23 mouse cellular contexts compared by ENCODE assay signal in the genomic region with DNA sequence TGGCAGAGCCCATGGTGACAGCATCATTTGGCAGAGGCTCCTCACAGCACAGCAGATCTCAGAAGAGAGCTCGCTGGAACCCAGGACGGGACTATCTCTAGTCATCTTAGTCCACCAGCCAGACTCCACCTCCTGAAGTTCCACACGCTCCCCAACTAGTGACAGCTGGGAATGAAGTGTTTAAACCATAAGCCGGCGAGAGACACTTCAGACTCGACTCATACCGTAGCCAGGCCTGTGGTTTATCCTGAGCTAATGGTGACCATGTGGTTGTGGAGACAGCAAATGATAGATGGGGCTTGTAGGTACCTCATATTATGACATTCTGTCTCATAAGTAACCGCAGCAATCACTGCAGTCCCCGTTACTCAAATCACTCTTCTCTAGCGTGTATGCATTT. TPM values are rescaled to one million over a fixed set of nuclear protein-coding genes. Genes with fewer than 3 reads are reported as not detected.
DNase-seq lines count a peak whose midpoint lies in the region; ATAC-seq and TF ChIP-seq lines count a peak whose summit lies in the region.
"Had no signal": no experiment of that assay in that cellular context is flagged by ENCODE, and none has a peak within 500 bp of the region (broad histone marks: within the 10 kb centered on the region; RNA-seq: fewer than 3 reads in every experiment).

No protein-coding gene starts in this region.

- no peak overlapping the region for H3K27ac ChIP-seq in embryonic facial prominence, embryonic 14.5 days (replicated peaks; ENCODE audit: low read depth, low read length)
- H3K27ac ChIP-seq in embryonic facial prominence, embryonic 10.5 days (replicated peaks): no peak overlapping the region
- no peak overlapping the region for H3K27ac ChIP-seq in heart, embryonic 11.5 days (ENCODE audit: low read depth, low read length)

- H3K36me3 ChIP-seq in embryonic facial prominence, embryonic 14.5 days (ENCODE audit: control insufficient read depth, insufficient read depth, low read length): no peaks in the 10 kb centered on the region
- H3K36me3 ChIP-seq in embryonic facial prominence, embryonic 10.5 days (replicated peaks): no peaks in the 10 kb centered on the region
- H3K36me3 ChIP-seq in heart, embryonic 11.5 days (ENCODE audit: control insufficient read depth, insufficient read depth, low read length): no peaks in the 10 kb centered on the region
- no peaks in the 10 kb centered on the region for H3K36me3 ChIP-seq in C2C12 (ENCODE audit: control insufficient read depth, insufficient read depth)
- no peaks in the 10 kb centered on the region for H3K36me3 ChIP-seq in myocyte (ENCODE audit: control insufficient read depth, insufficient read depth)
- H3K36me3 ChIP-seq: G1E had no signal

- H3K79me2 ChIP-seq in C2C12 (ENCODE audit: control insufficient read depth, insufficient read depth) (no peaks in the 10 kb centered on the region), myocyte (ENCODE audit: control insufficient read depth, insufficient read depth) (no peaks in the 10 kb centered on the region)

- no peak overlapping the region for H3K4me3 ChIP-seq in embryonic facial prominence, embryonic 14.5 days (ENCODE audit: low read depth, low read length)
- no peak overlapping the region for H3K4me3 ChIP-seq in embryonic facial prominence, embryonic 10.5 days
- no peak overlapping the region for H3K4me3 ChIP-seq in heart, embryonic 11.5 days (ENCODE audit: low read depth, low read length)
- H3K4me3 ChIP-seq in C2C12 (ENCODE audit: insufficient read depth, poor library complexity, severe bottlenecking) (no peak overlapping the region), myocyte (no peak overlapping the region)

- H3K9me3 ChIP-seq in embryonic facial prominence, embryonic 14.5 days (ENCODE audit: control insufficient read depth, low read length): peaks cover 7% of the 10 kb centered on the region; the same call in 1 of the 2 replicates
- no peaks in the 10 kb centered on the region for H3K9me3 ChIP-seq in embryonic facial prominence, embryonic 10.5 days
- no peaks in the 10 kb centered on the region for H3K9me3 ChIP-seq in heart, embryonic 11.5 days (replicated peaks; ENCODE audit: control insufficient read depth, low read length)

- intact Hi-C loops in left cerebral cortex, postnatal 25 days (cut with DNase I): no loop called here

- no peaks in the 10 kb centered on the region for H3K79me3 ChIP-seq in C2C12 (ENCODE audit: low read depth)

- DNase-seq in embryonic facial prominence, embryonic 14.5 days (ENCODE audit: low spot score): peak; percentile 55
- no peak for DNase-seq in embryonic facial prominence, embryonic 10.5 days (ENCODE audit: low spot score)
- DNase-seq in heart, adult 11 months: peak; percentile 80
- no peak for DNase-seq in left cerebral cortex, postnatal 25 days (ENCODE audit: low spot score in 2 of 2)
- no peak for DNase-seq in kidney, postnatal 10 days
- DNase-seq: adrenal gland, adult 2 months; adrenal gland, adult 8-10 months; adrenal gland, postnatal 10 days; adrenal gland, postnatal 14 days; adrenal gland, postnatal 25 days; adrenal gland, postnatal 36 days; B cell, adult 2 months; cerebellum, adult 11 months; cerebellum, adult 11-12 months; cerebellum, adult 18-20 months had no signal

- WGBS in embryonic facial prominence, embryonic 14.5 days: 57% methylated on average over 10 of the region's 10 CpGs
- WGBS in embryonic facial prominence, embryonic 10.5 days: 87% methylated on average over 10 of the region's 10 CpGs
- WGBS in heart, embryonic 11.5 days (ENCODE audit: insufficient replicate concordance): 74% methylated on average over 10 of the region's 10 CpGs

- no peaks in the 10 kb centered on the region for H3K4me1 ChIP-seq in embryonic facial prominence, embryonic 14.5 days (ENCODE audit: control insufficient read depth, insufficient read depth, low read length)
- no peaks in the 10 kb centered on the region for H3K4me1 ChIP-seq in embryonic facial prominence, embryonic 10.5 days
- H3K4me1 ChIP-seq in heart, embryonic 11.5 days (ENCODE audit: control insufficient read depth, insufficient read depth, low read length): no peaks in the 10 kb centered on the region

- H3ac ChIP-seq in C2C12 (ENCODE audit: control insufficient read depth, insufficient read length, low read depth): no peak overlapping the region
- no peak overlapping the region for H3ac ChIP-seq in myocyte (ENCODE audit: control insufficient read depth, insufficient read length)

- no peak for ATAC-seq in embryonic facial prominence, embryonic 14.5 days (ENCODE audit: low read depth)
- ATAC-seq in heart, embryonic 11.5 days (replicated peaks; ENCODE audit: insufficient number of reproducible peaks, low FRiP score, low TSS enrichment): no peak
- ATAC-seq: activated CD4-positive, CD25-positive, alpha-beta regulatory T cell, adult 4 months; CD4-positive, CD25-positive, alpha-beta regulatory T cell, adult 4 months; Patski had no signal

- H3K4me2 ChIP-seq in embryonic facial prominence, embryonic 14.5 days (ENCODE audit: low read depth, low read length): no peak overlapping the region
- no peak overlapping the region for H3K4me2 ChIP-seq in heart, embryonic 11.5 days
- H3K4me2 ChIP-seq in myocyte (ENCODE audit: low read depth): peak overlapping the region; percentile 33

- TF ChIP-seq POLR2A in myocyte (IDR thresholded peaks at IDR 0.05; ENCODE audit: insufficient read length, low read depth): no peak

- no peak overlapping the region for H3K9ac ChIP-seq in embryonic facial prominence, embryonic 14.5 days (ENCODE audit: low read depth, low read length)
- H3K9ac ChIP-seq in heart, embryonic 11.5 days (ENCODE audit: low read depth, low read length): no peak overlapping the region

- H3K27me3 ChIP-seq in embryonic facial prominence, embryonic 14.5 days (replicated peaks; ENCODE audit: control insufficient read depth, insufficient read depth, low read length): no peaks in the 10 kb centered on the region
- H3K27me3 ChIP-seq in embryonic facial prominence, embryonic 10.5 days (replicated peaks; ENCODE audit: low read depth, poor library complexity, severe bottlenecking): 0 out of 2 replicates have a peak, but pooled peaks cover 12% of the 10 kb centered on the region
- H3K27me3 ChIP-seq in heart, embryonic 11.5 days (ENCODE audit: control insufficient read depth, insufficient read depth, low read length): peaks cover 75% of the 10 kb centered on the region
- H3K27me3 ChIP-seq in C2C12 (ENCODE audit: control insufficient read depth, insufficient read depth, insufficient read length): no peaks in the 10 kb centered on the region
- no peaks in the 10 kb centered on the region for H3K27me3 ChIP-seq in myocyte (ENCODE audit: control insufficient read depth, insufficient read depth, insufficient read length)
- H3K27me3 ChIP-seq: CH12.LX, Patski had no signal

- no peak for TF ChIP-seq CTCF in C2C12 (IDR thresholded peaks at IDR 0.05; ENCODE audit: control insufficient read depth, insufficient read depth, insufficient read length)

TF ChIP-seq in C2C12, 6 proteins besides CTCF, POLR2A, EP300 and RAD21:
- no peak for TF ChIP-seq MYOG (IDR thresholded peaks at IDR 0.05; ENCODE audit: control insufficient read depth, extremely low read depth, insufficient read length)
- peak; percentile 74 for TF ChIP-seq MAX (IDR thresholded peaks at IDR 0.05)
- peak; percentile 20 for TF ChIP-seq CEBPB (IDR thresholded peaks at IDR 0.05; ENCODE audit: low read depth)
- TF ChIP-seq USF1 (IDR thresholded peaks at IDR 0.05; ENCODE audit: low read depth): peak; percentile 10
- no peak for TF ChIP-seq FOSL1 (IDR thresholded peaks at IDR 0.05; ENCODE audit: insufficient read depth, low read length, poor library complexity, severe bottlenecking)
- TF ChIP-seq MYOD1 (IDR thresholded peaks at IDR 0.05; ENCODE audit: control insufficient read depth, insufficient read length, low read depth): peak; percentile 68
TF ChIP-seq in C2C12: peak in this region for 4.

TF ChIP-seq in myocyte, 11 proteins besides CTCF, POLR2A, EP300 and RAD21:
- TF ChIP-seq MYOG (IDR thresholded peaks at IDR 0.05; ENCODE audit: control insufficient read depth in 1 of 3, insufficient read depth in 1 of 3, insufficient read length in 2 of 3, low read depth in 2 of 3): peak in 2 of 3 experiments; percentile 30 to 72
- no peak for TF ChIP-seq MAX (IDR thresholded peaks at IDR 0.05; ENCODE audit: low read depth)
- TF ChIP-seq CEBPB (IDR thresholded peaks at IDR 0.05; ENCODE audit: insufficient read depth, poor library complexity, severe bottlenecking): 0 out of 2 replicates have a peak, but pooled peaks have one; percentile 22
- no peak for TF ChIP-seq SRF (IDR thresholded peaks at IDR 0.05; ENCODE audit: control insufficient read depth, insufficient read length, low read depth)
- TF ChIP-seq MYOD1 (IDR thresholded peaks at IDR 0.05; ENCODE audit: control insufficient read depth in 1 of 3, insufficient read length in 2 of 3, low read depth in 2 of 3): peak in 2 of 3 experiments; percentile 13 to 77
- TF ChIP-seq TCF12 (IDR thresholded peaks at IDR 0.05; ENCODE audit: insufficient read depth, poor library complexity, severe bottlenecking): peak; percentile 66

RNA-seq across cellular contexts. Expression of a gene that starts 52.1 kb away (rescaled TPM):
- polyA plus RNA-seq in embryonic facial prominence, embryonic 14.5 days (2014; fragmentation: Nextera tagmentation; extraction: Ambion mirVana): 13.7 and 13.9 TPM in 2 replicates
- 3.0 and 3.1 TPM in 2 replicates for polyA plus RNA-seq in embryonic facial prominence, embryonic 10.5 days (2016; fragmentation: Nextera tagmentation; extraction: Ambion mirVana)
- 1.7 and 2.5 TPM in 2 replicates for polyA plus RNA-seq in heart, embryonic 11.5 days (2014; fragmentation: Nextera tagmentation; extraction: Ambion mirVana)
- 28.8 TPM for polyA plus RNA-seq in C2C12 (2012; fragmentation: generic; extraction: Trizol)
- 38.8 TPM for polyA plus RNA-seq in myocyte (2012; fragmentation: generic; extraction: Trizol)
- 1 to 10 TPM; 1.5 to 2.3 TPM for total RNA-seq in left cerebral cortex, postnatal 25 days (2021)

Comparison
In these comparisons a context has a peak if more than half of its experiments do, and no peak if none do; other contexts are left out.
1. DNase-seq: peak in embryonic facial prominence, embryonic 14.5 days (single experiment) and heart, adult 11 months (single experiment); none in embryonic facial prominence, embryonic 10.5 days (single experiment), left cerebral cortex, postnatal 25 days (0 of 2) and kidney, postnatal 10 days (single experiment).